Mouse (Mus musculus) lung, postnatal 0 days (tissue): ENCODE measurements around the gene Cse1l.

Experiments used
- CTCF ChIP-seq: IDR thresholded peaks from 2 replicates; pipeline ENCODE4 v1.5.1; 2016; ENCODE audit warnings: antibody characterized with exemption, mild to moderate bottlenecking
- EP300 ChIP-seq: IDR thresholded peaks from 2 replicates; pipeline ENCODE4 v1.6.1; 2016; ENCODE audit warnings: antibody characterized with exemption, mild to moderate bottlenecking, control low read depth

- TF ChIP-seq CTCF: no peak
- TF ChIP-seq EP300: no peak
Observed at GRCm38 (mm10) chr2:166980161-166980560, 74.3 kb downstream of the Cse1l start.
